Mouse (Mus musculus): ENCODE measurements around the gene Trak1. TPM values are rescaled to one million over a fixed set of nuclear protein-coding genes. Genes with fewer than 3 reads are reported as not detected.

Gene Trak1
- total and polyA plus RNA-seq, 3 experiments: 8.2 to 28.6 (median 18.1) TPM

DNA sequence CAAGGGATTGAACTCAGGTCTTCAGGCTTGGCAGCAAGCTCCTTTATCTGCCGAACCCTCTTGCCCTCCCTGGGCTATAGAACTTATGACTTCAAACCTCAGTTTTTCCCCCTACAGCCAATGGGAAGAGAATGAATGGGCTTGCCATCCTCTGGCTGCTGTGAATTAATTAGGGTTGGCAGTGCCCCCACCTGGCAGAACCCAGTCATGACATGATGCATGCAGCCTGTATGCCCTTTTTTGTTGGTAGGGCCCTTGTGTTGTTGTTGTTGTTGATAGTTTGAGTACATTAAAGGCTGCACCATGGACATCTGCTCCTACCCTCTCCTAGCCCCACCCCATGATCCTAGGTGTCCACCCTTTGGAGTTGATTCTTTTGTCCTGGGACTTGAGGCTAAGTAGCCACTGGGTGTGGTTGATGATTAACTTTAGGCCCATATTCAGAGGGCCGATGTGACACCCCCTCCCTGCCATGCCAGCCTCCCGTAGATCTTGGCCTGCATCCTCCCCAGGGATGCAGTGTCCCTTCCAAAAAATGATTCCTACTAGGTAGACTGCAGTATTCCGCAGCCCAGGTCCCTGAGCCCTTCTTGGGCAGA, 57.6 kb downstream of the Trak1 start (continued):
- TF ChIP-seq BHLHE40 (IDR thresholded peaks at IDR 0.05; ENCODE audit: low read depth, low read length): no peak
- TF ChIP-seq ETS1 (conservative IDR thresholded peaks at IDR 0.05; ENCODE audit: low read depth, low read length): no peak
- no peak for TF ChIP-seq CHD2 (IDR thresholded peaks at IDR 0.05; ENCODE audit: low read length)
- TF ChIP-seq TBP (conservative IDR thresholded peaks at IDR 0.05; ENCODE audit: low read depth, low read length): no peak
- no peak for TF ChIP-seq UBTF (IDR thresholded peaks at IDR 0.05; ENCODE audit: low read depth, low read length)
- TF ChIP-seq ZMIZ1 (IDR thresholded peaks at IDR 0.05; ENCODE audit: low read depth, low read length): no peak

DNA sequence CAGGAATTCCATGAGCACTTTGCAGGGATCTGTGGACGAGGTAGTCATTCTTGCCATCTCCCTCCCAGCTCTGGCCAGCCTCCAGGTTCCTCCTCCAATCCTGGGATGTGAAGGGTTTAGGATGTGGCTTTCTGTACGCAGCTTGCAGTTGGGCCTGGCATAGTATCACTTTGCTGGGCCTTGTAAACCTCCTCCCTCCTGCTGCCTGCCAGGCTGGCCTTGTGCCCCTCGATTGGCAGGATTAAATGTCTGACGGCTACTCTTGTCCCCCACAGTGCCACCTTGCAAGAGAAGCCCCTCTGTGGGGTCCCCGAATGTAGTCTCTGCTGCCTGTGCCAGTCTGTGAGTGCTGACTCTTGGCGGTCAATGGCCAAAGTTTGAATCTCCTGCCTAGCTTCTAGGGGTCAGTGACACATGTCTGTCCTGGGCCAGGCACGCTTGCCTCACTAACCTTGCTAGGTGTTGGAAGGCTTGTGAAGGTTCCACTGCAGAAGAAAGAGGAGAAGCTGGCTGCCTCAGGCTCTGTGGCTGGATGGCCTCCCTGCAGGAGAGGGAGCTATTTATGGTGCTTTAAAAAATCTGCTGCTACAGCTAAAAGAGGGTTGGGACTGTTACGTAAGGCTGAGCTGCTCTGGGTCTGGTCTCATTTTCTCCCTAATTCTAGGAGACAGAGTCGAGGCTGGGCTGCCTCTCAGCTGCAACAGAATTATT, 58.3 kb downstream of the Trak1 start:
- TF ChIP-seq ETS1 (conservative IDR thresholded peaks at IDR 0.05; ENCODE audit: low read depth, low read length) (no peak), MAFK (IDR thresholded peaks at IDR 0.05; ENCODE audit: insufficient replicate concordance, low read length) (no peak), POLR2AphosphoS2 (IDR thresholded peaks at IDR 0.05; ENCODE audit: low read depth, low read length) (no peak), EP300 (IDR thresholded peaks at IDR 0.05; ENCODE audit: low read length) (no peak), ELF1 (IDR thresholded peaks at IDR 0.05; ENCODE audit: low read depth, low read length) (no peak), E2F4 (IDR thresholded peaks at IDR 0.05; ENCODE audit: insufficient replicate concordance, low read depth, low read length) (no peak), JUN (IDR thresholded peaks at IDR 0.05; ENCODE audit: insufficient read depth, low read depth, low read length) (no peak), PAX5 (IDR thresholded peaks at IDR 0.05; ENCODE audit: low read length) (no peak)
- H3K9me3 ChIP-seq (replicated peaks; ENCODE audit: low read length): no peaks in the 10 kb centered on the region
- H3K4me1 ChIP-seq (ENCODE audit: control insufficient read depth in 1 of 2, insufficient read depth in 2 of 2): peaks cover 5 to 55% of the 10 kb centered on the region in 2 experiments
- no peaks in the 10 kb centered on the region for H3K27me3 ChIP-seq (replicated peaks)
- H3K27ac ChIP-seq (ENCODE audit: insufficient read depth, low read depth): no peak overlapping the region
- no peak overlapping the region for H3K4me2 ChIP-seq (ENCODE audit: insufficient read depth, low read depth, poor library complexity, severe bottlenecking)
- dilution Hi-C loops (cut with MboI; ENCODE audit: extremely low pct_ligation_motif_present, extremely low pct_unique_long_range_greater_than_20kb, low sequenced_read_pairs) (no loop called here), in situ Hi-C loops (cut with MboI; ENCODE audit: low pct_ligation_motif_present, low pct_unique_long_range_greater_than_20kb, low sequenced_read_pairs) (no loop called here)
- H3K4me3 ChIP-seq (replicated peaks in 1 of 3; ENCODE audit: low read depth in 2 of 3, low read length in 2 of 3, poor library complexity in 1 of 3): no peak overlapping the region
- no peak for DNase-seq (ENCODE audit: extremely low read depth)
- no peak overlapping the region for H3K9ac ChIP-seq (ENCODE audit: insufficient read depth, low read depth)
- no peaks in the 10 kb centered on the region for H3K79me2 ChIP-seq (replicated peaks; ENCODE audit: control insufficient read depth, extremely low read depth, insufficient read depth, poor library complexity, severe bottlenecking)
- peaks cover 0 to 30% of the 10 kb centered on the region in 2 experiments for H3K36me3 ChIP-seq (replicated peaks in 1 of 2; ENCODE audit: control insufficient read depth in 1 of 2, insufficient read depth in 1 of 2, low read length in 1 of 2)

- Histone ChIP-seq H3K27ac (ENCODE audit: insufficient read depth, low read depth) (no peak overlapping the region), H3K27me3 (replicated peaks) (no peaks in the 10 kb centered on the region), H3K9ac (ENCODE audit: insufficient read depth, low read depth) (no peak overlapping the region), H3K4me1 (ENCODE audit: control insufficient read depth in 1 of 2, insufficient read depth in 2 of 2) (peaks cover 5 to 49% of the 10 kb centered on the region in 2 experiments), H3K9me3 (replicated peaks; ENCODE audit: low read length) (no peaks in the 10 kb centered on the region), H3K79me2 (replicated peaks; ENCODE audit: control insufficient read depth, extremely low read depth, insufficient read depth, poor library complexity, severe bottlenecking) (no peaks in the 10 kb centered on the region), H3K4me2 (ENCODE audit: insufficient read depth, low read depth, poor library complexity, severe bottlenecking) (no peak overlapping the region), H3K4me3 (replicated peaks in 1 of 3; ENCODE audit: low read depth in 2 of 3, low read length in 2 of 3, poor library complexity in 1 of 3) (no peak overlapping the region), H3K36me3 (replicated peaks in 1 of 2; ENCODE audit: control insufficient read depth in 1 of 2, insufficient read depth in 1 of 2, low read length in 1 of 2) (peaks cover 0 to 31% of the 10 kb centered on the region in 2 experiments)
- no peak for TF ChIP-seq POLR2A (IDR thresholded peaks at IDR 0.05; ENCODE audit: low read depth, low read length)
- in situ Hi-C loops (cut with MboI; ENCODE audit: low pct_ligation_motif_present, low pct_unique_long_range_greater_than_20kb, low sequenced_read_pairs) (no loop called here), dilution Hi-C loops (cut with MboI; ENCODE audit: extremely low pct_ligation_motif_present, extremely low pct_unique_long_range_greater_than_20kb, low sequenced_read_pairs) (no loop called here)
- DNase-seq (ENCODE audit: extremely low read depth): no peak
Observed at GRCm38 (mm10) chr9:121357102-121357501, 59.8 kb downstream of the Trak1 start.
